Mouse (Mus musculus) heart, postnatal 4 days (tissue): Measurements from ENCODE around the gene Fam173a. TPM values are rescaled to one million over a fixed set of nuclear protein-coding genes. Genes with fewer than 3 reads are reported as not detected.
"Not testable (repeated sequence)": the region's sequence is repeated elsewhere in the genome, so short reads cannot be mapped to it uniquely, and the experiment has no call there.

Source experiments
- DNase-seq: peaks from one replicate; pipeline ENCODE4 v3.0.0; 2021
- total RNA-seq, 2 experiments: library from RNA; stranded (reverse); gene quantifications; 2 replicates each; pipeline ENCODE4 v1.2.3; 2021

Gene Fam173a
- total RNA-seq, 2 experiments from 2014 or later = 41.0 to 44.2 TPM

- DNase-seq = peak; percentile 78
These were observed 36.2 kb upstream of the Fam173a start, which contains the start of gene Jmjd8 for GRCm38 (mm10) chr17:25828712-25829557. TSS of gene Jmjd8 (plus strand) at chr17:25828867.

- no peak for DNase-seq
These were observed 35.5 kb upstream of the Fam173a start for GRCm38 (mm10) chr17:25828223-25828594.

- no peak for DNase-seq
These were observed 35.0 kb upstream of the Fam173a start for GRCm38 (mm10) chr17:25827546-25828222.

- no peak for DNase-seq
These were observed 34.3 kb upstream of the Fam173a start for GRCm38 (mm10) chr17:25827011-25827410.

GRCm38 (mm10) chr17:25825984-25826570, 33.4 kb upstream of the Fam173a start:
- DNase-seq = no peak

GRCm38 (mm10) chr17:25825311-25825710, 32.6 kb upstream of the Fam173a start:
- DNase-seq = no peak

GRCm38 (mm10) chr17:25824362-25825142, 31.9 kb upstream of the Fam173a start:
- no peak for DNase-seq

- peak; percentile 82 for DNase-seq
These were observed 30.8 kb upstream of the Fam173a start, which contains the start of gene Wdr24 for GRCm38 (mm10) chr17:25823452-25823851. TSS of gene Wdr24 (plus strand) at chr17:25823627.

GRCm38 (mm10) chr17:25818851-25819780, 26.4 kb upstream of the Fam173a start:
- DNase-seq = no peak

GRCm38 (mm10) chr17:25817662-25818061, 25.0 kb upstream of the Fam173a start:
- DNase-seq = no peak

- DNase-seq = peak; percentile 95
These were observed 20.8 kb upstream of the Fam173a start for GRCm38 (mm10) chr17:25813471-25813870.

- no peak for DNase-seq
These were observed 18.2 kb upstream of the Fam173a start for GRCm38 (mm10) chr17:25810890-25811289.

GRCm38 (mm10) chr17:25809606-25810340, 17.1 kb upstream of the Fam173a start:
- DNase-seq = no peak

GRCm38 (mm10) chr17:25808789-25809605, 16.3 kb upstream of the Fam173a start, which contains the start of gene Fbxl16:
TSS of gene Fbxl16 (plus strand) at chr17:25809085.
- DNase-seq = peak; percentile 69

- DNase-seq = no peak
These were observed 15.3 kb upstream of the Fam173a start for GRCm38 (mm10) chr17:25808028-25808427.

GRCm38 (mm10) chr17:25807452-25807851, 14.8 kb upstream of the Fam173a start:
- not testable (repeated sequence) for DNase-seq

- DNase-seq = no peak
These were observed 13.8 kb upstream of the Fam173a start for GRCm38 (mm10) chr17:25806507-25806906.

GRCm38 (mm10) chr17:25802825-25803517, 10.3 kb upstream of the Fam173a start:
- peak; percentile 85 for DNase-seq

- peak; percentile 78 for DNase-seq
These were observed 8.3 kb upstream of the Fam173a start for GRCm38 (mm10) chr17:25801029-25801428.
